Mouse (Mus musculus): Measurements from ENCODE around the gene Nmnat2.
A peak's percentile ranks its signal among the peaks of the same experiment; 100 is the strongest.
"Not testable (repeated sequence)": the region's sequence is repeated elsewhere in the genome, so short reads cannot be mapped to it uniquely, and the experiment has no call there.

The Nmnat2 gene

GRCm38 (mm10) chr1:153062547-153062946 lies 107.8 kb downstream of the Nmnat2 start:
- no peak for DNase-seq

GRCm38 (mm10) chr1:153064784-153065390 lies 110.1 kb downstream of the Nmnat2 start:
- DNase-seq, result no peak

GRCm38 (mm10) chr1:153065473-153066386 lies 110.9 kb downstream of the Nmnat2 start:
- DNase-seq, result peak; percentile 89

- DNase-seq, result no peak
These were observed 111.6 kb downstream of the Nmnat2 start for GRCm38 (mm10) chr1:153066387-153066781.

- no peak for DNase-seq
These were observed 116.8 kb downstream of the Nmnat2 start for GRCm38 (mm10) chr1:153071563-153071962.

- no peak for DNase-seq
These were observed 117.2 kb downstream of the Nmnat2 start for GRCm38 (mm10) chr1:153071995-153072394.

GRCm38 (mm10) chr1:153072711-153073110 lies 117.9 kb downstream of the Nmnat2 start:
- DNase-seq, result no peak

GRCm38 (mm10) chr1:153073441-153073840 lies 118.6 kb downstream of the Nmnat2 start:
- no peak for DNase-seq

- DNase-seq, result no peak
These were observed 120.4 kb downstream of the Nmnat2 start for GRCm38 (mm10) chr1:153075087-153075736.

GRCm38 (mm10) chr1:153075955-153076354 lies 121.2 kb downstream of the Nmnat2 start:
- no peak for DNase-seq

- not testable (repeated sequence) for DNase-seq
These were observed 128.4 kb downstream of the Nmnat2 start for GRCm38 (mm10) chr1:153083233-153083632.

- DNase-seq, result peak; percentile 72
These were observed 129.4 kb downstream of the Nmnat2 start for GRCm38 (mm10) chr1:153084191-153084590.

GRCm38 (mm10) chr1:153085198-153085597 lies 130.4 kb downstream of the Nmnat2 start:
- no peak for DNase-seq

GRCm38 (mm10) chr1:153087771-153088170 lies 133.0 kb downstream of the Nmnat2 start:
- DNase-seq, result no peak

GRCm38 (mm10) chr1:153090081-153090480 lies 135.3 kb downstream of the Nmnat2 start:
- no peak for DNase-seq

GRCm38 (mm10) chr1:153090807-153091206 lies 136.0 kb downstream of the Nmnat2 start:
- no peak for DNase-seq

- no peak for DNase-seq
These were observed 136.8 kb downstream of the Nmnat2 start for GRCm38 (mm10) chr1:153091438-153092236.

- peak; percentile 70 for DNase-seq
These were observed 137.6 kb downstream of the Nmnat2 start for GRCm38 (mm10) chr1:153092237-153092975.

- DNase-seq, result no peak
These were observed 138.4 kb downstream of the Nmnat2 start for GRCm38 (mm10) chr1:153093172-153093571.

- DNase-seq, result no peak
These were observed 138.8 kb downstream of the Nmnat2 start for GRCm38 (mm10) chr1:153093581-153093980.

- no peak for DNase-seq
These were observed 139.7 kb downstream of the Nmnat2 start for GRCm38 (mm10) chr1:153094226-153095076.

Measured in cerebellum, adult 11 months (tissue).